Mouse (Mus musculus) lung, postnatal 0 days (tissue): ENCODE measurements around the gene Syce3. TPM values are rescaled to one million over a fixed set of nuclear protein-coding genes. Genes with fewer than 3 reads are reported as not detected.
"Not testable (repeated sequence)": the region's sequence is repeated elsewhere in the genome, so short reads cannot be mapped to it uniquely, and the experiment has no call there.

Source experiments
- ATAC-seq: fragments of 200-750 bp; cut with Nextera tagmentation; 2 replicates; pipeline ENCODE4 v1.8.0; 2017; ENCODE audit warnings: moderate library complexity
- DNase-seq: peaks from one replicate; pipeline ENCODE4 v3.0.0-alpha.2; 2016; ENCODE audit warnings: low spot score
- H3K27ac ChIP-seq: fragments of 300-500 bp; sonication (generic); 2 replicates; pipeline ENCODE4 v1.5.1; 2014; ENCODE audit warnings: antibody characterized with exemption, mild to moderate bottlenecking, low read length, mixed read lengths
- H3K27me3 ChIP-seq: fragments of 300-500 bp; sonication (generic); replicated peaks from 2 replicates; pipeline ENCODE4 v1.6.1; 2014; ENCODE audit warnings: low read length, mixed read lengths; ENCODE audit not compliant: insufficient read depth
- H3K36me3 ChIP-seq: fragments of 300-500 bp; sonication (generic); 2 replicates; pipeline ENCODE4 v1.6.1; 2014; ENCODE audit warnings: low read length, mixed read lengths; ENCODE audit not compliant: insufficient read depth
- H3K4me1 ChIP-seq: fragments of 300-500 bp; sonication (generic); 2 replicates; pipeline ENCODE4 v1.6.1; 2014; ENCODE audit warnings: antibody characterized with exemption, low read depth, low read length, mixed read lengths; ENCODE audit not compliant: insufficient read depth
- H3K4me2 ChIP-seq: fragments of 300-500 bp; sonication (generic); replicated peaks from 2 replicates; pipeline ENCODE4 v1.6.1; 2014; ENCODE audit warnings: low read depth, mild to moderate bottlenecking, low read length, moderate library complexity, mixed read lengths
- H3K4me3 ChIP-seq: fragments of 300-500 bp; sonication (generic); 2 replicates; pipeline ENCODE4 v1.5.1; 2014; ENCODE audit warnings: low read depth, low read length
- H3K9ac ChIP-seq: fragments of 300-500 bp; sonication (generic); replicated peaks from 2 replicates; pipeline ENCODE4 v1.6.1; 2014; ENCODE audit warnings: low read depth, mild to moderate bottlenecking
- H3K9me3 ChIP-seq: fragments of 300-500 bp; sonication (generic); 2 replicates; pipeline ENCODE4 v1.6.1; 2016; ENCODE audit warnings: low read length, mixed read lengths
- CTCF ChIP-seq: IDR thresholded peaks from 2 replicates; pipeline ENCODE4 v1.5.1; 2016; ENCODE audit warnings: antibody characterized with exemption, mild to moderate bottlenecking
- EP300 ChIP-seq: IDR thresholded peaks from 2 replicates; pipeline ENCODE4 v1.6.1; 2016; ENCODE audit warnings: antibody characterized with exemption, mild to moderate bottlenecking, control low read depth
- WGBS: fragments of 180-500 bp; shearing (Covaris S2); extraction: QIAGEN DNeasy Blood & Tissue Kit; methylation state at CpG from one replicate; pipeline ENCODE4 v1.1.7; 2014; 5-methylcytosine and 5-hydroxymethylcytosine counted together
- polyA plus RNA-seq: library from polyadenylated mRNA; unstranded; fragments of >200 nt; fragmentation: Nextera tagmentation; extraction: Ambion mirVana; gene quantifications from 2 replicates; pipeline ENCODE4 v1.2.1, GENCODE M21; 2015

Gene Syce3
- polyA plus RNA-seq, 1 experiment from 2014 or later = not detected

- Histone ChIP-seq H3K27me3 (no peaks in the 10 kb centered on the region), H3K27ac (no peak overlapping the region), H3K4me1 (peaks cover 6% of the 10 kb centered on the region; the same call in 1 of the 2 replicates), H3K9me3 (no peaks in the 10 kb centered on the region), H3K36me3 (0 out of 2 replicates have a peak, but pooled peaks cover 3% of the 10 kb centered on the region), H3K4me3 (no peak overlapping the region), H3K4me2 (no peak overlapping the region), H3K9ac (no peak overlapping the region)
- DNase-seq (no peak), ATAC-seq (no peak)
- TF ChIP-seq EP300 = no peak
- WGBS = 90% methylated on average over 3 of the region's 3 CpGs
These were observed 21.0 kb upstream of the Syce3 start for GRCm38 (mm10) chr15:89431271-89431670.

- H3K4me3 ChIP-seq, ATAC-seq, H3K9ac ChIP-seq, H3K36me3 ChIP-seq, H3K9me3 ChIP-seq, H3K4me2 ChIP-seq, H3K27ac ChIP-seq, DNase-seq, H3K27me3 ChIP-seq, H3K4me1 ChIP-seq: not testable (repeated sequence)
- WGBS = 85% methylated on average over 6 of the region's 9 CpGs
These were observed 20.5 kb upstream of the Syce3 start for GRCm38 (mm10) chr15:89430771-89431170.

GRCm38 (mm10) chr15:89430341-89430740 lies 20.0 kb upstream of the Syce3 start:
- peak overlapping the region; percentile 86 for H3K4me3 ChIP-seq
- peak overlapping the region; percentile 98 for H3K4me2 ChIP-seq
- TF ChIP-seq EP300 (no peak), CTCF (peak; percentile 16; the same call in 1 of the 2 replicates)
- peaks cover 6% of the 10 kb centered on the region; the same call in 1 of the 2 replicates for H3K4me1 ChIP-seq
- no peak for ATAC-seq
- DNase-seq = peak; percentile 21
- 42% methylated on average over 6 of the region's 6 CpGs for WGBS
- H3K27me3 ChIP-seq = no peaks in the 10 kb centered on the region
- H3K9me3 ChIP-seq = no peaks in the 10 kb centered on the region
- 0 out of 2 replicates have a peak, but pooled peaks cover 3% of the 10 kb centered on the region for H3K36me3 ChIP-seq
- H3K27ac ChIP-seq = peak overlapping the region; percentile 98
- H3K9ac ChIP-seq = no peak overlapping the region

- Histone ChIP-seq H3K27ac (peak within 1 kb of the TSS; percentile 98), H3K9ac (peak within 1 kb of the TSS; percentile 95), H3K27me3 (no peaks in the 10 kb centered on the region), H3K4me3 (peak within 1 kb of the TSS; percentile 86), H3K4me1 (peaks cover 6% of the 10 kb centered on the region; the same call in 1 of the 2 replicates), H3K9me3 (no peaks in the 10 kb centered on the region), H3K4me2 (peak within 1 kb of the TSS; percentile 98), H3K36me3 (0 out of 2 replicates have a peak, but pooled peaks cover 3% of the 10 kb centered on the region)
- DNase-seq (peak; percentile 98), ATAC-seq (peak; percentile 95)
- WGBS = 3% methylated on average over 60 of the region's 70 CpGs
- no peak for TF ChIP-seq CTCF
- no peak; the same call in 1 of the 2 replicates for TF ChIP-seq EP300
These were observed 19.3 kb upstream of the Syce3 start, which contains the start of the genes C730034F03Rik, Gm44502 and Chkb for GRCm38 (mm10) chr15:89429352-89430221. C730034F03Rik (plus strand) TSS chr15:89429589. Gm44502 (minus strand) TSS chr15:89429696. Chkb (minus strand) TSS chr15:89429908.

GRCm38 (mm10) chr15:89428821-89429351 lies 18.6 kb upstream of the Syce3 start:
- WGBS = 7% methylated on average over 21 of the region's 22 CpGs

GRCm38 (mm10) chr15:89428136-89428790 lies 18.0 kb upstream of the Syce3 start:
- ATAC-seq (no peak), DNase-seq (no peak)
- peak overlapping the region; percentile 86; the same call in 1 of the 2 replicates for H3K4me3 ChIP-seq
- 85% methylated on average over 19 of the region's 19 CpGs for WGBS
- TF ChIP-seq EP300 (no peak), CTCF (no peak)
- 0 out of 2 replicates have a peak, but pooled peaks cover 3% of the 10 kb centered on the region for H3K36me3 ChIP-seq
- H3K27me3 ChIP-seq = no peaks in the 10 kb centered on the region
- H3K9ac ChIP-seq = no peak overlapping the region
- peak overlapping the region; percentile 98 for H3K4me2 ChIP-seq
- H3K27ac ChIP-seq = no peak overlapping the region
- H3K9me3 ChIP-seq = no peaks in the 10 kb centered on the region
- H3K4me1 ChIP-seq = peaks cover 6% of the 10 kb centered on the region; the same call in 1 of the 2 replicates

More at GRCm38 (mm10) chr15:89428821-89429351, 18.6 kb upstream of the Syce3 start:
- Histone ChIP-seq H3K4me3 (peak overlapping the region; percentile 86), H3K9ac (peak overlapping the region; percentile 95), H3K9me3 (no peaks in the 10 kb centered on the region), H3K4me1 (peaks cover 6% of the 10 kb centered on the region; the same call in 1 of the 2 replicates), H3K27ac (peak overlapping the region; percentile 98; the same call in 1 of the 2 replicates), H3K27me3 (no peaks in the 10 kb centered on the region), H3K36me3 (0 out of 2 replicates have a peak, but pooled peaks cover 3% of the 10 kb centered on the region), H3K4me2 (peak overlapping the region; percentile 98)
- TF ChIP-seq EP300 = no peak
- no peak for TF ChIP-seq CTCF
- ATAC-seq (peak; percentile 10), DNase-seq (no peak)
